Mouse (Mus musculus) CD4-positive, CD25-positive, alpha-beta regulatory T cell (primary cell): ENCODE data around the gene Cd84. TPM values are rescaled to one million over a fixed set of nuclear protein-coding genes. Genes with fewer than 3 reads are reported as not detected.

ENCODE experiments used
- polyA plus RNA-seq: library from polyadenylated mRNA; unstranded; fragments of 100-300 nt; shearing (Covaris generic); gene quantifications from one replicate; pipeline ENCODE4 v1.2.1, GENCODE M21; 2017

Cd84 gene
- polyA plus RNA-seq: 122 TPM

GRCm38 (mm10) chr1:171839488-171839887, at the start of gene Cd84:
Cd84 (plus strand) TSS chr1:171839697.

GRCm38 (mm10) chr1:171895364-171895763, 55.9 kb downstream of the Cd84 start, which contains the start of gene Gm10521:
Gm10521 (plus strand) TSS chr1:171895664.

GRCm38 (mm10) chr1:171917305-171918039, 78.0 kb downstream of the Cd84 start, which contains the start of gene Slamf6:
Slamf6 (plus strand) TSS chr1:171917515.

Other genes starting within 250 kb of the Cd84 start
- gene Ly9, start 232.3 kb upstream of the Cd84 start, polyA plus RNA-seq: 153 TPM
- 8.5 TPM for gene Slamf7, start 186.7 kb upstream of the Cd84 start, polyA plus RNA-seq
- 403 TPM for gene Cd48, start 157.7 kb upstream of the Cd84 start, polyA plus RNA-seq
- 76.0 TPM for gene Slamf1, start 72.6 kb upstream of the Cd84 start, polyA plus RNA-seq
- 0.71 TPM for gene Gm10521, start 56.0 kb downstream of the Cd84 start, polyA plus RNA-seq
- 358 TPM for gene Slamf6, start 77.8 kb downstream of the Cd84 start, polyA plus RNA-seq
- gene Vangl2, start 188.7 kb downstream of the Cd84 start, polyA plus RNA-seq: 2.5 TPM
- not detected for gene Nhlh1, start 217.9 kb downstream of the Cd84 start, polyA plus RNA-seq
- 220 TPM for gene Copa, start 242.8 kb downstream of the Cd84 start, polyA plus RNA-seq
- 125 TPM for gene Ncstn, start 243.1 kb downstream of the Cd84 start, polyA plus RNA-seq